Mouse (Mus musculus): ENCODE measurements around the gene Vps29.

The Vps29 gene

DNA sequence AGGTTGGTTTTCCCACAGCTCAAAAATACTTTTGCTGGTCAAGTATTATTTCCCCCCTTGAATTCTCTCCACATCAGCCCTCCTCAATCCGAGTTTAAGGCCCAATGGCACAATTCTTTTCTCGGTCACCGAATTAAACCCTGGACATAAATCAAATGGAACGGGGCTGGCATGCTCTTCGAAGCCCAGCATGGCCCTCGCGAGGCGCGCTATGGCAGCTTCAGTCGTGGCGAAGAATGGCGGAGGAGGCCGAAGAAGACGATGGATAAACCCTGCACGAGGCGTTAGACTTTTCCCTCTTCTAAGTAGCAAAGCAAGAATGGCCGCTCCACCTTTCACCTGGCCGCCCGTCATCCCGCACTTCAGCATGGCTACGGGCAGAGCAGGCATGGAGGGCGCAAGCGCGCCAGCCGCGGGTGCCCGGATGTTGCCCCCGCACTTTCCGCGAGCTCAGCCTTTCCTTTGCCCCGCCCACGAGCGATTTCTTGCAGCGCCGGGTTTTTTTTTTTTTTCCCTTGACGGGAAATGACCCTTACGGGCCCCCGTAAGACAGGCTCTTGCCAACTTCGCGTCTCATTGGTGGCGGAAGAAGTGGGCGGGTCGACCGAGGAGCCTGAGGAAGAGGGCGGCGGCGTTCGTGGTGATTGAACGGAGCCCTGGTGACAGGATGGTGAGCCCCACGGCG lies at the start of gene Vps29, which contains the start of gene Rad9b:
Gene Vps29 (plus strand): TSS at position 563 of the 685 bp plus-strand sequence.
Gene Rad9b (minus strand): TSS at position 427 of the 685 bp plus-strand sequence.
- DNase-seq (ENCODE audit: inconsistent age in 2 of 2, low spot score in 1 of 2), result peak; percentile 98 to 99

- peak in 1 of 2 experiments; percentile 54 for DNase-seq (ENCODE audit: inconsistent age in 2 of 2, low spot score in 1 of 2)
Observed at GRCm38 (mm10) chr5:122304541-122304940, 49.6 kb upstream of the Vps29 start.

- DNase-seq (ENCODE audit: inconsistent age in 2 of 2, low spot score in 1 of 2), result peak; percentile 73 to 84
Observed at GRCm38 (mm10) chr5:122305472-122305871, 48.7 kb upstream of the Vps29 start.

- DNase-seq (ENCODE audit: inconsistent age in 2 of 2, low spot score in 1 of 2), result no peak
Observed at GRCm38 (mm10) chr5:122306536-122306935, 47.6 kb upstream of the Vps29 start.

GRCm38 (mm10) chr5:122310699-122311098 lies 43.5 kb upstream of the Vps29 start:
- DNase-seq (ENCODE audit: inconsistent age in 2 of 2, low spot score in 1 of 2), result no peak

DNA sequence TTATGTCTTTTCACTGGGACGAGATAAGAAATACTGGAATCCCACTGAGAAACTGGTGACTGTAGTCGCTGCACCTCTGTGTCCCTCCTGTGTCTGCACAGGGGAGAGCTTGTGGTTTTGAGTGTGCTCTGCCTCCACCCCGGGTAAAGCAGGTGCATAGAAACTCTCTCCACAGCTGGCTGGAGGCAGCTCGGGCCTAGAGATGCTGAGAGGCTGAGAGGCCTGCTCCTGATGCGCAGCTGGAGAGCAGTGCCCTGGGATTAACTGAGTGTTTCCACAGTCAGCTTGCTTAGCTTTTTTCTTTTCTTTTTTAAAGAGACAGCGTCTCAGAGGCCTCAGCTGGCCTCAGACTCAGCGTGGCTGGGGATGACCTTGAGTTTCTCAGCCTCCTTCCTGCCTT lies 42.5 kb upstream of the Vps29 start:
- peak in 1 of 2 experiments; percentile 35 for DNase-seq (ENCODE audit: inconsistent age in 2 of 2, low spot score in 1 of 2)

- DNase-seq (ENCODE audit: inconsistent age in 2 of 2, low spot score in 1 of 2), result no peak
Observed at GRCm38 (mm10) chr5:122312346-122312745, 41.8 kb upstream of the Vps29 start.

GRCm38 (mm10) chr5:122312942-122313684 lies 41.1 kb upstream of the Vps29 start:
- DNase-seq (ENCODE audit: inconsistent age in 2 of 2, low spot score in 1 of 2), result peak in 1 of 2 experiments; percentile 31

DNA sequence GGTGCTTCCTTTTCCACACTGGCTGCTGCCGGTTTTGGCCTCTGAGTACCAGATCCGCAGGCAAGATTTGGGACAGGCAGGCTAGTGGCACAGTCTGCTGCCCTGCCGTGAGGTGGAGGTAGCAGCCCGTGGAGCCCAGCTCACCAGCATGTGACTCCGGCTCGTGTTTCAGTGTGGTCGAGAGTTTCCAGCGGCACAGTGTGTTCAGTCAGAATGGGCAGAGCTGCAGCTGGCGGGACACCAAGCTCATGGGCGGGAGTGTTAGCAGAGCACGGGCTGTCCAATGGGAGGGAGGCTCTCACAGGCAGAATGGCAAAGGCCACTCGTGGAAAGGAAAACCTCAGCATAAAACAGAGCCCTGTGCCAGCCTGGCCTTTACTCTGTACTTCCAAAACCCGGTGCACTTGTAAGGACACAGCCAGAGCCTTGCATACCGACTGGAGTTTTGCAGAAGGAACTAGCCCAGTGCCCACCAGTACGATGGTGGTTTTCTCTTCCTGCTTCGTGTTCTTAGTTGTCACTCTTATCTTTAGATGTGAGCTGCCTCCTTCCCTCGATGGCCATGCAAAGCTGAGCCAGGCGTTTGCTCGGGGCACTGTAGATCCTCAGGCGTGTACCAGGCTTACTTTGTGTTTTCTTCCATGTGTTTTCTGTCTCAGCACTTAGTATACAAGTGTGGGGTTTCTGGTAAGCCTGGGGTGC lies 39.1 kb upstream of the Vps29 start:
- peak; percentile 95 to 96 for DNase-seq (ENCODE audit: inconsistent age in 2 of 2, low spot score in 1 of 2)

DNA sequence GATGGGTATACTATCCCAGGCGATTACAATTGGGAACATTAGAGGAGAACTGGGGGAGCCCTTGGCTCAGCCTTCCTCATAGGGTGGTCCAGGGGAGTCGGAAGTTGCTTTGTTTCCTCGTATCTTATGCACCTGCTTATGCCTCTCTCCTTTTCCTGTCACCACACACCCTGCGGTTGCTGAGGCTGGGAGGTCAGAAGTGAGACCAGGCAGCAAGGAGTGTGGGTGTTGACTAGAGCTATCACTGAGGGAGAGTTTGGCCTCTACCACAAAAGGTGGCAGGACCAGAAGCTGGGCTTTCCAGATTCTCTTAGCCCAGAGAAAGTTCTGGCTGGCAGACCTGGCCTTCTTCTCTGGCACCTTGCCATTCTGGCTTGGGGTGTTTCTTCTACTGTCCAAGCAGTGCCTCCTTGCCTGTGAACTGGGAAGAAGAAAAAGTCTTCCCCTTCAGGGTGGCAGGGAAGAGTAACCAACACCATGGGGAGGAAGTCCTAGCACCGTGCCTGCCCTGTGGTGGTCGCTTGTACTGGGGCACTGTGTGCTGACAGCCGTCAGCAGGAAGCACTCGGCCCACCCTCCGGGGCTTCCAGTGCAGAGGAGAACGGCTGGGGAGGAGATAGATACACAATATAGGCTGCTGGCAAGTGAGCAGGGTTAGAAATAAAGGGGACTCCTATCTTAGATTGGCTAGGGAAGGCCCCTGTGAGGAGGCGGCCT lies 36.7 kb upstream of the Vps29 start:
- DNase-seq (ENCODE audit: inconsistent age in 2 of 2, low spot score in 1 of 2), result peak in 1 of 2 experiments; percentile 77

DNA sequence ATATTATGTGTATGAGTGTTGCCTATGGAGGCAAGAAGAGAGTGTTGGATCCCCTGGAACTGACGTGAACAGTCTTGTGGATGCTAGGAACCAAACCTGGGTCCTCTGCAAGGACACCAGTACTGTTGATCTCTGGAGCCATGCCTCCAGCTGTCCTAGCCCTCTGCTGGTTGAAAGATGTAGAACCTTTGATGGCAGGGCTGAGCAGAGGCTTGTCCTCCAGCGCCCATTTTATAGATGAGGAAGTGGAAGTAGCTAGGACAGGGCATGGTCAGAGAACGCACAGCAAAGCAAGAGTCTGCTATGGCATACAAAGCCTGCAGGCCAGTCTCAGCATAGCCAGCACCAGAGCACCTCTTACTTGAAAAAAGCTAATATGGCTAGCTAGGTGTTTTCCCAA lies 36.1 kb upstream of the Vps29 start:
- peak in 1 of 2 experiments; percentile 70 for DNase-seq (ENCODE audit: inconsistent age in 2 of 2, low spot score in 1 of 2)

- DNase-seq (ENCODE audit: inconsistent age in 2 of 2, low spot score in 1 of 2), result peak in 1 of 2 experiments; percentile 57
Observed at GRCm38 (mm10) chr5:122318976-122319375, 35.2 kb upstream of the Vps29 start.

- DNase-seq (ENCODE audit: inconsistent age in 2 of 2, low spot score in 1 of 2), result peak in 1 of 2 experiments; percentile 82
Observed at GRCm38 (mm10) chr5:122319474-122320204, 34.5 kb upstream of the Vps29 start.

- peak in 1 of 2 experiments; percentile 58 for DNase-seq (ENCODE audit: inconsistent age in 2 of 2, low spot score in 1 of 2)
Observed at GRCm38 (mm10) chr5:122320205-122320781, 33.9 kb upstream of the Vps29 start.

DNA sequence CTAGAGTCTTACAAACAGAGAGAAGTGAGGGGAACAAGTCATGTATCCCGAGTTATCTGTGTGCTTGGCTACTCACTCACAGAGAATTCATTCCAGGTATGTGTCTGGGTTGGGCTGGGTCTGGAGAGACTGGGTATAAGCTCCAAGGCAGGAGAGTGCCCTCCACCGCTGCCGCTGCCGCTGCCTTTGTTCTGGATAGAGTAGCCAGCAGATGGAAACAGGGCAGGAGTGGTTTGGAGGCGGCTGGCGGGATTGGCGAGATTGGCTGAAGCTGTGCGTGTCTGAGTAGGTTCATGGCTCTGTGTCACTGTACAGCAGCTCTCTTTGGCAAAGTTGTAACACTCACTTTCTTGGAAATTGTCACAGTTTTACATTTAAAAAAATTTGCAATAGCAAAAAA lies 30.6 kb upstream of the Vps29 start:
- DNase-seq (ENCODE audit: inconsistent age in 2 of 2, low spot score in 1 of 2), result peak in 1 of 2 experiments; percentile 18

- peak; percentile 82 to 87 for DNase-seq (ENCODE audit: inconsistent age in 2 of 2, low spot score in 1 of 2)
Observed at GRCm38 (mm10) chr5:122324608-122325431, 29.3 kb upstream of the Vps29 start.

GRCm38 (mm10) chr5:122325477-122325876 lies 28.7 kb upstream of the Vps29 start:
- no peak for DNase-seq (ENCODE audit: inconsistent age in 2 of 2, low spot score in 1 of 2)

GRCm38 (mm10) chr5:122327283-122327682 lies 26.9 kb upstream of the Vps29 start:
- no peak for DNase-seq (ENCODE audit: inconsistent age in 2 of 2, low spot score in 1 of 2)

GRCm38 (mm10) chr5:122330269-122330668 lies 23.9 kb upstream of the Vps29 start:
- DNase-seq (ENCODE audit: inconsistent age in 2 of 2, low spot score in 1 of 2), result peak in 1 of 2 experiments; percentile 42

All from adrenal gland, adult (tissue).